Mouse (Mus musculus) bone marrow, adult 2 months (tissue): ENCODE data around the gene Nebl.

Experiments used
- CTCF ChIP-seq: fragments of 200-500 bp; IDR thresholded peaks from 2 replicates; pipeline ENCODE4 v1.5.1; 2011; ENCODE audit warnings: low read length, control low read depth; ENCODE audit not compliant: control insufficient read depth, insufficient read depth
- POLR2A ChIP-seq: fragments of 200-500 bp; IDR thresholded peaks from 2 replicates; pipeline ENCODE4 v1.6.1; 2011; ENCODE audit warnings: low read depth, mild to moderate bottlenecking, control low read depth, low read length, borderline replicate concordance; ENCODE audit not compliant: control insufficient read depth

- no peak for TF ChIP-seq CTCF
- TF ChIP-seq POLR2A = no peak
Measured at GRCm38 (mm10) chr2:17769242-17769755, 38.0 kb upstream of the Nebl start.
